ENCODE assay signal across 8 mouse cellular contexts in the genomic region with DNA sequence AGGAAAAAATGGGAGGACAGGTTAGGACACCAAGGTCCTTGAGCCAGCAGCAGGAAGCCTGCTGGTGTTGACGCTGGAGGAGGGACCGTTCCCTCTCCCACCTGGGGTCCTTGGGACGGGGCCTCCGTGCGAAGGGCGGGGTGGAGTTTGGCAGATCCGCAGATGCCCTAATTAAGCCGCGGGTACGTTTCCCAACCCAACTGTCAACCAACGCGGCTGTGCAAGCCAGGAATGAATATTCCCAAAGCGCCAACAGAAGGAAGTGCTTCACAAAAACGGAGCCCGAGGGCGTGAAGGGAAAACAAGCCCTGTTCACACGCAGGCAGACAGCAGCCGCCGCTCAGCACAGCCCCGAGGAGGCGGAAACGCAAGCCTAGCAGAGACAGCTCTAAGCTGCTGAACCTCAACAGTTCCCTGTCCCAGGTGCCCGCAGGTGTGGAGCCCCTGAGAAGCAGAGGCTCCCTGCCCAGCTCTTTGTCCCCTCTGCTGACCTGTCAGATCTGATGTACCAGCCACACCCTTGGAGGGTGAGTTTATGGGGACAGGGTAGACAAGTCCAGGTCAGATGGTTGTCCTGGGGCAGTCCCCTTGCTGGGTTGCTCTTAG.
DNase-seq lines count a peak whose midpoint lies in the region; ATAC-seq and TF ChIP-seq lines count a peak whose summit lies in the region.

No protein-coding gene starts in this region.

- peak overlapping the region; percentile 53 for H3K4me2 ChIP-seq in stomach, embryonic 16.5 days (ENCODE audit: low read depth, low read length)

- no peak for ATAC-seq in stomach, embryonic 16.5 days (ENCODE audit: insufficient read depth, low FRiP score)
- no peak for ATAC-seq in megakaryocyte-erythroid progenitor cell, adult 5-6 weeks (replicated peaks; ENCODE audit: low FRiP score, low TSS enrichment, poor library complexity, severe bottlenecking)

- H3K4me1 ChIP-seq in heart, embryonic 10.5 days: peaks cover 27% of the 10 kb centered on the region
- H3K4me1 ChIP-seq in stomach, embryonic 16.5 days (ENCODE audit: control insufficient read depth, insufficient read depth, low read length): no peaks in the 10 kb centered on the region; the same call in 1 of the 2 replicates

- peak overlapping the region; percentile 48 for H3K4me3 ChIP-seq in heart, embryonic 10.5 days
- peak overlapping the region; percentile 32 for H3K4me3 ChIP-seq in stomach, embryonic 16.5 days (replicated peaks; ENCODE audit: low read length)

- H3K9me3 ChIP-seq in heart, embryonic 10.5 days: no peaks in the 10 kb centered on the region
- no peaks in the 10 kb centered on the region for H3K9me3 ChIP-seq in stomach, embryonic 16.5 days (replicated peaks; ENCODE audit: control insufficient read depth, low read length)

- no peaks in the 10 kb centered on the region for H3K36me3 ChIP-seq in heart, embryonic 10.5 days
- no peaks in the 10 kb centered on the region for H3K36me3 ChIP-seq in stomach, embryonic 16.5 days (ENCODE audit: control insufficient read depth, insufficient read depth, low read length)

- peak overlapping the region; percentile 37 for H3K9ac ChIP-seq in stomach, embryonic 16.5 days (ENCODE audit: low read length)

- peak overlapping the region; percentile 80 for H3K27ac ChIP-seq in heart, embryonic 10.5 days
- H3K27ac ChIP-seq in stomach, embryonic 16.5 days (ENCODE audit: low read length): no peak overlapping the region

- TF ChIP-seq CTCF in brain, embryonic 14.5 days (IDR thresholded peaks at IDR 0.05; ENCODE audit: borderline replicate concordance, extremely low read depth, insufficient read depth, insufficient read length): no peak

- DNase-seq in adrenal gland, postnatal 10 days: peak; percentile 30
- no peak for DNase-seq in adrenal gland, postnatal 36 days
- peak; percentile 93 for DNase-seq in brain, embryonic 14.5 days (ENCODE audit: low read depth)
- no peak for DNase-seq in heart, embryonic 10.5 days (ENCODE audit: low spot score)
- peak; percentile 70 to 75 for DNase-seq in layer of hippocampus, postnatal 10 days (ENCODE audit: low spot score in 2 of 2)
- peak; percentile 28 for DNase-seq in mesoderm, embryonic 11.5 days (ENCODE audit: low read depth, low spot score)

- TF ChIP-seq POLR2A in brain, embryonic 14.5 days (IDR thresholded peaks at IDR 0.05; ENCODE audit: borderline replicate concordance, extremely low read depth, insufficient read depth, insufficient read length, poor library complexity, severe bottlenecking): no peak

- WGBS in heart, embryonic 10.5 days: 2% methylated on average over 23 of the region's 23 CpGs
- 2% methylated on average over 23 of the region's 23 CpGs for WGBS in stomach, embryonic 16.5 days

- H3K27me3 ChIP-seq in heart, embryonic 10.5 days (ENCODE audit: insufficient read depth, poor library complexity, severe bottlenecking): peaks cover 22% of the 10 kb centered on the region
- 0 out of 2 replicates have a peak, but pooled peaks cover 2% of the 10 kb centered on the region for H3K27me3 ChIP-seq in stomach, embryonic 16.5 days (ENCODE audit: control insufficient read depth, insufficient read depth, low read length)

Comparison
In these comparisons a context has a peak if more than half of its experiments do, and no peak if none do; other contexts are left out.
1. DNase-seq: peak in adrenal gland, postnatal 10 days (single experiment), brain, embryonic 14.5 days (single experiment), layer of hippocampus, postnatal 10 days (2 of 2) and mesoderm, embryonic 11.5 days (single experiment); none in adrenal gland, postnatal 36 days (0 of 2) and heart, embryonic 10.5 days (single experiment).